Mouse (Mus musculus) kidney, adult 8-10 months (tissue): ENCODE data around the gene Itga10.
"Not testable (repeated sequence)": the region's sequence is repeated elsewhere in the genome, so short reads cannot be mapped to it uniquely, and the experiment has no call there.

Experiments
- DNase-seq, 2 experiments: peaks; one replicate each; pipeline ENCODE4 v3.0.0; 2022

Gene Itga10

DNA sequence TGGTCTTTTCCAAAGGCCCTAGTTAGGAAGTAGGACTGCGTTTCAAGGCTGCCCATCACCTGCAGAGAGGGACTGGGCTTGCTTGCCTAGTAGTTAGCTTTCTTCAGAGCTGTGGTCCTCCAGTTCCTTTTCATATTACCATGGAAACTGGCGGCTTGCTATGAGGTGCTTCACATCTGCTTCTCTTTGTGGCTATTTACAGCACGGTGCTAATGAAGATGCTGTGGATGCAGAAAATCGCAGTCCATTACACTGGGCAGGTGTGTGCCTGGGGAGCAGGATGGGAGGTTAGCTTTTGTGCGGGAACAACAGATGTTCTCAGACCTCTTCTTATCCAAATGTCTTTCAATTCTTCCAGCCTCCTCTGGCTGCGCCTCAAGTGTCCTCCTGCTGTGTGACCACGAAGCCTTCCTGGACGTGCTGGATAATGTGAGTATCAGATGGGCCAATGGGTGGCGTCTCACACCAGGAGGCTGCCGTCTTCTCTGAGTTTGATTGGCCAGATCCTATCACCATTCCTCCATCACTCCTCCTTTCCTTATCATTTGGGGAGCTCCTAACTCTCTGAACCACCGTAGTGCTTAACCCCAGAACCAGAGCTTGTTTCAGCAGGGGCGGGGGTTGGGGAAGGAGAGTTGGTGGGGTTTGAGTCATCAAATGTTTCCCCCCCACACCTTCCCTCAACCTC is 35.0 kb downstream of the Itga10 start:
- no peak for DNase-seq

- no peak for DNase-seq
Observed at GRCm38 (mm10) chr3:96683496-96683895, 38.1 kb downstream of the Itga10 start.

DNA sequence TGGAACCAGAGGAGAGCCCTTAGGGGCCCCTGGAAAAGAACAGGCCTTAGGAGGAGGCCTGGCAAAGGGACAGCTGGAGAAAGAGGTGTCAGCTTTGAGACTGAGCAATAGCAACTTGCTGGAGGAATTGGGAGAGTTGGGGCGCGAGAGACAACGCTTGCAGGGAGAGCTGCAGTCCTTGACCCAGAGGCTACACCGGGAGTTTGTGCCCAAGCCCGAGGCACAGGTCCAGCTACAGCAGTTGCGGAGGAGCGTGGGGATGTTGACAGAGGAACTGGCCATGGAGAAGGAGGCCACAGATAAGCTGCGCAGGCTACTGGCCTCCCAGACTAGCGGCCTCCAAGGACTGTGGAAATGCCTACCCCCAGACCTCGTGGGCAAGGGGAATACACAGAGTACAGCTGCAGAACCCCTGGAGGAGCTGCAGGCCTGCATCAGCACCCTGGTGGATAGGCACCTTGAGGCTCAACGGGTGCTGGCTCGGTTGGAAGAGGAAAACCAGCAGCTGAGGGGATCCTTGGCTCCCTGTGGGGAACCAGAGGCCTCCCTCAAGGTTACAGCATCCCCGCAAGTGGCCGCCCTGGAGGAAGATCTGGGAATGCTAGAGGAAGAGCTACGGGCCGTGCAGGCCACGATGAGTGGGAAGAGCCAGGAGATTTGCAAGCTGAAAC is 38.9 kb downstream of the Itga10 start:
- no peak for DNase-seq

DNA sequence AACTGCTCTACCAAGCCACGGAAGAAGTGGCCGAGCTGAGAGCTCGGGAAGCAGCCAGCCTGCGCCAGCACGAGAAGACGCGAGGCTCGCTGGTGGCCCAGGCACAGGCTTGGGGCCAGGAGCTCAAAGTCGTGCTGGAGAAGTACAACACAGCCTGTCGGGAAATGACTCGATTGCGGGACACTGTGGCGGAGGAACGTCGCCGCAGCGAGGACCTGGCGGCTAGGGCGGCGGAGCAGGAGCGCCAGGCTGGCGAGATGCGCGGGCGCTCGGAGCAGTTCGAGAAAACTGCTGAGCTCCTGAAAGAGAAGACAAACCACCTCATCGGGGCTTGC is 39.4 kb downstream of the Itga10 start:
- DNase-seq, result no peak

- DNase-seq, result not testable (repeated sequence)
Observed at GRCm38 (mm10) chr3:96686057-96686456, 40.7 kb downstream of the Itga10 start.

DNA sequence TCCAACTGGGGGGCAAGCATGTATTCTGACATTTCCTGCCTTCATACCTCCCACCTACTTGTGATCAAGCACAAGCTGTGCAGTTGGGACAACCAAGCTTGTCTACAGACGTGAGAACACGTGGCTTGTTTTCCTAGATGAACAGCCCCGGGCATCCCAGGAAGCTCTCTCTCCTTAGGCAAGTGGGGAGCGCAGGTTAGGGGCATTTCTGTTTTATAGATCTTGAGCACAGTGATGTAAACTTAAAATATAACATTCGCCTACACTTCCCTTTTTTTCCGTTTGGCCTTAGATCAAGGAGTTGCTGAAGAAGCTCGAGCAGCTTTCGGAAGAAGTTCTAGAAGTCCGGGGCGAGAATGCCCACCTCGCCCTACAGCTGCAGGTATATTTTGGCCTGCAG is 43.5 kb downstream of the Itga10 start:
- DNase-seq, result no peak

DNA sequence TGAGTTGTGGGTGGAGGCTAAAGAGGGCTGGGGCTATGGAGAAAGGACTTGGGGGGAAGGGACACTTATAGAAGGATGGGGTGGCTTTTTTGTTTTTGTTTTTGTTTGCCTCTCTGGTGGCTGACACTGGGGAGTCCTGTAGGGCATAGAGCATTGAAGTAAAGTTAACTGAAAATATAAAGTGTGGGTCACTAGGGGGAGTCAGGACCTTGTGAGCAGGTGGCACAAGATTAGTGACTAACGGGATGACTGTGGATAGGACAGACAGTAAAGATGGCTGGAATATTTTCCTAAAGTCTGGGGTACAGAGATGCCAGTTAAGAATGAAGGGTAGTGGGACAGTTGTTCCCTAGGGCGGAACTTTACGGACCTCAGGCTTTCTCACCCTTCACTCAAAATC is 44.9 kb downstream of the Itga10 start:
- no peak for DNase-seq

- no peak for DNase-seq
Observed at GRCm38 (mm10) chr3:96692506-96692905, 47.1 kb downstream of the Itga10 start.

GRCm38 (mm10) chr3:96693579-96693978 is 48.2 kb downstream of the Itga10 start:
- DNase-seq, result no peak

- peak; percentile 87 to 89 for DNase-seq
Observed at GRCm38 (mm10) chr3:96696198-96696765, 50.9 kb downstream of the Itga10 start, which contains the start of gene Pias3. Gene Pias3 (plus strand): TSS chr3:96696384.

- DNase-seq, result peak; percentile 90
Observed at GRCm38 (mm10) chr3:96696766-96697732, 51.7 kb downstream of the Itga10 start.

- no peak for DNase-seq
Observed at GRCm38 (mm10) chr3:96698993-96699690, 53.8 kb downstream of the Itga10 start.

GRCm38 (mm10) chr3:96700376-96700775 is 55.0 kb downstream of the Itga10 start:
- DNase-seq, result no peak

- no peak for DNase-seq
Observed at GRCm38 (mm10) chr3:96701003-96701402, 55.6 kb downstream of the Itga10 start.

DNA sequence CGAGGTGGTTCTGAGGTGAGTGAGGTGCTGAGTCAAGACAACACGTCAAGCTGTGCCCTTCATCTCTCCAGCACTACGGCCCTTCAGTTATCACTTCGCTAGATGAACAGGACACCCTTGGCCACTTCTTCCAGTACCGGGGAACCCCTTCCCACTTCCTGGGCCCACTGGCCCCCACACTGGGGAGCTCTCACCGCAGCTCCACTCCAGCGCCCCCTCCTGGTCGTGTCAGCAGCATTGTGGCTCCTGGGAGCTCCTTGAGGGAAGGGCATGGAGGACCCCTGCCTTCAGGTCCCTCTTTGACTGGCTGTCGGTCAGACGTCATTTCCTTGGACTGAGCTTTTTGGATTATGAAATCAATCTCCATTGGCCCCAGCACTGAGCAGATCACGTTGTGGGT is 59.4 kb downstream of the Itga10 start:
- DNase-seq, result no peak

DNA sequence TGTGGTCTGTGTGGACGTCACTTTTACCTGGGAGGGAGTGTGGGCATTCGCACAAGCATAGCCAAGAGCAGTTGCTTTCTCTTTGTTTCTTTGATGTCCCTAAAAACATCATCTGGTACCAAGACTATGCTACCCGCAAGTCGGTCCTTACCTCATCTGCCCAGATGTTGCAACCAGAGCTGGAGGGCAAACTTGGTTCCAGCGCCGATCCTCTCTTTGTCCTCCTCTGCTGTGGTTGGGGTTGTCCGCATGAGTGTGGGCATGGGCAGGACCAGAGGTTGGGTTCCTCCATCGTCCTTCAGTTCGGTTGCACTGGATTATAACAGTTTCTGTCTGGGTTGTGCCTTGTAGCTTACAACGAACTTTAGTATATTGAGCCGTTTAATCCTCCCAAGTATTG is 60.8 kb downstream of the Itga10 start:
- no peak for DNase-seq

DNA sequence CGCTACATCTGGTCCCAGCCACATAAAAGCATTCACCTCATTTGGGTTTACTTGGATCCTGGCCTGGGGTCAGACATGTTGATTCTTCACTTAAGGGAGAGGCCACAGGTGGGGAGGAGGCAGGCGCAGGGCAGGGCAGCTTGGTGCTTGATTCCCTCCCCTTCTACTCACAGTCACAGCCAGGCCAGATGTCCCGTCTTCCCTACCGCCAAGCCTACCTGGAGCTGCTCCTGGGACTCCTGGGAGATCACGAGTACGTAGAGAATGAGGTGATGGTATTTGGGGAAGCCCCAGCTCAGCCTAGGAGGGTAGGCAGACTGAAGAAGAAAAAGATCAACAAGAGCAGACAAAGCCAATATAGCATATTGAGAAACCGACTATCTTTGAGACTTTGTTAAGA is 61.6 kb downstream of the Itga10 start:
- DNase-seq, result no peak

DNA sequence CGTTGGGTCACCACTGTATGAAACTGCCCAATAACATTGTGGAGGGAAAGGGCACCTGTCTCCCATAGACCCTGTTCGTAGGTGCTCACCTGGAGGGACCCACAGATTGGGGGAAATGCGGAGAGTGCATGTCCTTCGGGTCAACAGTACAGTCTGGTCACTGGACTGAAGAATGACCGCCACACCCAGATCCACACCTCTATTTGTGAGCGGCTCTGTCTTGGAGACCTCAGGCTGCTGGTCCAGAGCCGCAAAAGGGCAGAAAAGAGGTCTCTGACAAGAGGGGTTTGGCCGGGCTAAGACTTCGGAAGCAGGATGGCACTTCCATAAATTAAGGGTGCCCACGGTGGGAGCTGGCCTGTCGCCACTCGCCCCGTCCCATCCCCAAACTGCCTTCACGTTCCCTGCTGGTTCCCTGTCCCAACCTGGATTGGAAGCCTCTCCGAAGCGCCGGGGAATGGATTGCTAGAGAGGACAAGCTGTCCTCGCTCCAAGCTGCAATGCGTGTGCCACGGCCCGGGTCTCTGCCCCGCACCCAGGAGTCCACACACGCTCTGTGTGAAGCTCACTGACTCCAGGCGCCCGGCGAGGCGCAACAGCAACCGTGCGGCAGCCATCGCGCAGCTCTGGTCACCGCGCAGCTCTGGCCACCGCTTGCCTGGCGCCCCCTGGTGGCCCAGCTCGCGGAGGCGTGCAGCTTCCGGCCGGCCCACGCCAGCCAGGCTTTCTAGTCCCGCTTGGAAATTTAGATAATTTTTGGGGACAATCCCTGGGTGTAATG is 62.7 kb downstream of the Itga10 start, which contains the start of gene Nudt17:
Nudt17 (minus strand) TSS at position 660 of the 781 bp plus-strand sequence.
- peak; percentile 60 to 78 for DNase-seq

DNA sequence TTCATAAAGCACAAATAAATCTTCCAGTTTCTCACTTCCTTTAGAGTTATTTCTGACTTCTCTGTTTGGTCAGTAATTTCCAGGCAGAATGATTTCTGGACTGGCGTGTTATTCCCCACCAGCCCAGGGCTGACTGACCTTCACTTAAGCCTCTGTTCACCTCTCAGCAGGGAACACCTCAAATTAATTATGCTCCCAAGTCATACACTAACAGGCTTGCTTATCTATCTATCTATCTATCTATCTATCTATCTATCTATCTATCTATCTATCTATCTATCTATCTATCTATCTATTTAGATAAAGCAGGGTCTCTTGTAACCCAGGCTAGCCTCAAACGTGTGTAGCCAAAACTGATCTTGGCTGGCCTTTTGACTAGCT is 63.3 kb downstream of the Itga10 start:
- no peak for DNase-seq
